Mouse (Mus musculus): Measurements from ENCODE around the gene Madd.

DNA sequence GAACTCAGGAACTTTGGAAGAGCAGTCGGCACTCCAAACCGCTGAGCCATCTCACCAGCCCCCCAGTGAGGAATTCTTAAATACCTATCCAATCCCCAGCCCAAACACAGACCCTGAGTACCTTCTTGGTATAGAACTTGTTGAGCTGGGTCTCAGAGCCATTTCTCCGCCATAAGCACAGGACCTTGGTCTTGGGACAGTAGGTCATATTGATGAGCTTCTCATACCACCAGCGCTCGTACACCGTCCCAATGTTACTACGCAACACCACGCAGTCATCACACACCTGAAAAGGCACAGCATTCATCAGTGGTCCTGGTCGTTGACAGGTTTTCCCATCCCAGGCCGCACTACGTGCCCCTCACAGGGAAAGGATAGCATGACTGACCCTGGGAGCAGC lies 40.2 kb downstream of the Madd start:
- no peak for TF ChIP-seq CTCF (IDR thresholded peaks at IDR 0.05; ENCODE audit: low read depth)
- no peak for TF ChIP-seq EP300 (IDR thresholded peaks at IDR 0.05; ENCODE audit: low read depth)

Data from liver, embryonic 14.5 days (tissue).